Mouse (Mus musculus) midbrain, embryonic 16.5 days (tissue): ENCODE measurements around the gene Akp3. TPM values are rescaled to one million over a fixed set of nuclear protein-coding genes. Genes with fewer than 3 reads are reported as not detected.
A peak's percentile ranks its signal among the peaks of the same experiment; 100 is the strongest.

Experiments
- ATAC-seq: fragments of 200-750 bp; cut with Nextera tagmentation; 2 replicates; pipeline ENCODE4 v1.8.0; 2017; ENCODE audit warnings: moderate TSS enrichment
- H3K27ac ChIP-seq: fragments of 300-500 bp; sonication (generic); 2 replicates; pipeline ENCODE4 v1.5.1; 2014; ENCODE audit warnings: mild to moderate bottlenecking, low read length, mixed read lengths
- H3K27me3 ChIP-seq: fragments of 300-500 bp; sonication (generic); 2 replicates; pipeline ENCODE4 v1.6.1; 2014; ENCODE audit warnings: low read depth, low read length, mixed read lengths; ENCODE audit not compliant: control insufficient read depth, insufficient read depth
- H3K36me3 ChIP-seq: fragments of 300-500 bp; sonication (generic); 2 replicates; pipeline ENCODE4 v1.6.1; 2014; ENCODE audit warnings: mild to moderate bottlenecking, low read length, moderate library complexity, mixed read lengths; ENCODE audit not compliant: control insufficient read depth, insufficient read depth
- H3K4me1 ChIP-seq: fragments of 300-500 bp; sonication (generic); 2 replicates; pipeline ENCODE4 v1.6.1; 2014; ENCODE audit warnings: mild to moderate bottlenecking, low read length, mixed read lengths; ENCODE audit not compliant: control insufficient read depth, insufficient read depth
- H3K4me2 ChIP-seq: fragments of 300-500 bp; sonication (generic); 2 replicates; pipeline ENCODE4 v1.6.1; 2014; ENCODE audit warnings: mild to moderate bottlenecking, low read length, mixed read lengths
- H3K4me3 ChIP-seq: fragments of 300-500 bp; sonication (generic); 2 replicates; pipeline ENCODE4 v1.5.1; 2014; ENCODE audit warnings: low read depth, mild to moderate bottlenecking, low read length, moderate library complexity, mixed read lengths
- H3K9ac ChIP-seq: fragments of 300-500 bp; sonication (generic); 2 replicates; pipeline ENCODE4 v1.6.1; 2014; ENCODE audit warnings: low read depth, low read length, mixed read lengths
- H3K9me3 ChIP-seq: fragments of 300-500 bp; sonication (generic); replicated peaks from 2 replicates; pipeline ENCODE4 v1.6.1; 2014; ENCODE audit warnings: mild to moderate bottlenecking, low read length, mixed read lengths; ENCODE audit not compliant: control insufficient read depth, poor library complexity, severe bottlenecking
- WGBS: fragments of 180-500 bp; shearing (Covaris S2); extraction: QIAGEN DNeasy Blood & Tissue Kit; methylation state at CpG from one replicate; pipeline ENCODE4 v1.1.7; 2014; 5-methylcytosine and 5-hydroxymethylcytosine counted together
- polyA plus RNA-seq: library from polyadenylated mRNA; unstranded; fragments of >200 nt; fragmentation: Nextera tagmentation; extraction: Ambion mirVana; gene quantifications from 2 replicates; pipeline ENCODE4 v1.2.1, GENCODE M21; 2015

Gene Akp3
- polyA plus RNA-seq, 1 experiment from 2014 or later = not detected

DNA sequence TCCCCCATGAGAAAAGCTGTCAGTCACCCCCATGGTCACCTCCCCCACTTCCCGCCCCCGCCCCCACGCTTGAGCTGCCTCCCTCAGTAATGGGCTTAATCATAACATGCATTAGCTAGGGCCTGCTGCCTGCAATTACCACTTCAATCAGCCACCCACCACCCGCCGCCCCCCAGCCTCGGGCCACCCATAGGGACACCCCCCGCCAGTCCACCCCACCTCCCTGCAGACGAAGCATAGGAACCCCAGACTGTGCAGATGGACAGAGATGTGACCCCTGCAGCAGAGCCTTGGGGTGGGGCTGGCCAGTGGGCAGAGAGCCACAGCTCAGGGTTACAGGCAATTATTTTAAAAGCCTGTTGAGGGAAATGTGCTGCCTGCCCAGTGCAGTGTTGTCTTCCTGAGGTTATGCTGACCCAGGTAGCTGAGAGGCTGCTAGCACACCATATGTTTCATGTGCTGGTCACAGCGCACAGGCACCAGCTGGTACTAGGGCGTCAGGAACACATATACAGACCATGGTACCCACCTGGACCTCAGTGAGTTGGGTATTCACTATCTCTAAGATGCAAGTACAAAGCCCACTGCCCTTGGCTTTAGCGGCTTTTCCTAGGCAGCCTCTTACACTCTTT is 39.5 kb downstream of the Akp3 start:
- Histone ChIP-seq H3K27me3 (no peaks in the 10 kb centered on the region; the same call in 1 of the 2 replicates), H3K4me1 (peaks cover 5% of the 10 kb centered on the region), H3K4me2 (no peak overlapping the region), H3K4me3 (no peak overlapping the region), H3K27ac (no peak overlapping the region), H3K36me3 (no peaks in the 10 kb centered on the region), H3K9me3 (no peaks in the 10 kb centered on the region), H3K9ac (no peak overlapping the region)
- ATAC-seq = peak; percentile 40; the same call in 1 of the 2 replicates
- 32% methylated on average over 10 of the region's 11 CpGs for WGBS

DNA sequence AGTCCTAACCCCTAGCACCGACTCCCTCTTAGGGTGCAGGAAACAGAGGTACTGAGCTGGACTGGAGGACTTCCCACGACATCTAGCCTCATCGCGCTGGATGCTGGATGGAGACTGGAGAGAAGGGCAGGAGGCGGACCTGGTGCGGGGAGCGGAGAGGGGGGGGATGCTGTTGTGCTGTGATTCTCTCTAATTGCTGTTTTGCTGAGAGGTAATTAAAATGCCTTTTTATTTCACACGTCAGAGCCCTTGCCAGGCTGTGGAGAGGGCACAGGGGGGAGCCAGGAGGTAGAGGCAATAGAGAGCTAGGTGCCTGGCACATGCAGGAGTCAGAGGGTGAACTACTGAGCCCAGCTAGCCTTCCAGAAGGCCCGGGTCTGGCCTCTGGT is 40.0 kb downstream of the Akp3 start:
- H3K9ac ChIP-seq = no peak overlapping the region
- H3K36me3 ChIP-seq = no peaks in the 10 kb centered on the region
- H3K9me3 ChIP-seq = no peaks in the 10 kb centered on the region
- 0 out of 2 replicates have a peak, but pooled peaks have one; percentile 6 for ATAC-seq
- WGBS = 49% methylated on average over 9 of the region's 9 CpGs
- no peak overlapping the region for H3K4me2 ChIP-seq
- no peaks in the 10 kb centered on the region; the same call in 1 of the 2 replicates for H3K27me3 ChIP-seq
- H3K4me1 ChIP-seq = peaks cover 10% of the 10 kb centered on the region
- no peak overlapping the region for H3K27ac ChIP-seq
- no peak overlapping the region for H3K4me3 ChIP-seq

GRCm38 (mm10) chr1:87170458-87170857 is 45.7 kb downstream of the Akp3 start:
- 6% methylated on average over 14 of the region's 19 CpGs for WGBS
- Histone ChIP-seq H3K27ac (no peak overlapping the region), H3K27me3 (peaks cover 3% of the 10 kb centered on the region), H3K4me3 (no peak overlapping the region), H3K36me3 (no peaks in the 10 kb centered on the region), H3K4me1 (peaks cover 27% of the 10 kb centered on the region), H3K4me2 (peak overlapping the region; percentile 28), H3K9me3 (no peaks in the 10 kb centered on the region), H3K9ac (no peak overlapping the region)
- peak; percentile 38; the same call in 1 of the 2 replicates for ATAC-seq

DNA sequence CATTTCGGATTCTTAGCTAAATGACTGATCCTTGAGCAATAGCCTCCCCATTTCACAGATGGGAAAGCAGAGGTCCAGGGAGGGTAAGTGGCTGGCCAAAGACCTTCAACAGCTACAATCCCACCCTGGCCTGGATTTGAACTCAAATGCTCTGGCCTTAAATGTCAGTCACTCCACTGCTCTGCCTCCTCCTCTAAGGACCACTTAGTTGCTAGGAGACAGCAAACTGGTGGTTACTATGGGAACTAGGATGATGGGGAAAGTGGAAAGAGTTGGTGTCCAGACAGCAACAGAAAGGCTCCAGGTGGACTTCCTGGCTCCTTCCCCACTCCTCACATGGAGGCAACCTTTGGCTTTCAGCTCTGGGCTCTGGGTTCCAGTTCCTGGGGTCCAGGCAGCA is 46.5 kb downstream of the Akp3 start:
- Histone ChIP-seq H3K4me3 (no peak overlapping the region), H3K9ac (no peak overlapping the region), H3K36me3 (no peaks in the 10 kb centered on the region), H3K4me2 (no peak overlapping the region), H3K9me3 (no peaks in the 10 kb centered on the region), H3K4me1 (peaks cover 30% of the 10 kb centered on the region), H3K27me3 (peaks cover 3% of the 10 kb centered on the region), H3K27ac (no peak overlapping the region)
- peak; percentile 21; the same call in 1 of the 2 replicates for ATAC-seq
- 76% methylated on average over 1 of the region's 1 CpGs for WGBS

- no peaks in the 10 kb centered on the region for H3K9me3 ChIP-seq
- H3K27me3 ChIP-seq = peaks cover 3% of the 10 kb centered on the region
- H3K27ac ChIP-seq = no peak overlapping the region
- H3K4me2 ChIP-seq = no peak overlapping the region
- peaks cover 30% of the 10 kb centered on the region for H3K4me1 ChIP-seq
- 31% methylated on average over 9 of the region's 9 CpGs for WGBS
- no peaks in the 10 kb centered on the region for H3K36me3 ChIP-seq
- H3K9ac ChIP-seq = no peak overlapping the region
- ATAC-seq = no peak
- no peak overlapping the region for H3K4me3 ChIP-seq
Observed at GRCm38 (mm10) chr1:87172316-87172715, 47.5 kb downstream of the Akp3 start.

DNA sequence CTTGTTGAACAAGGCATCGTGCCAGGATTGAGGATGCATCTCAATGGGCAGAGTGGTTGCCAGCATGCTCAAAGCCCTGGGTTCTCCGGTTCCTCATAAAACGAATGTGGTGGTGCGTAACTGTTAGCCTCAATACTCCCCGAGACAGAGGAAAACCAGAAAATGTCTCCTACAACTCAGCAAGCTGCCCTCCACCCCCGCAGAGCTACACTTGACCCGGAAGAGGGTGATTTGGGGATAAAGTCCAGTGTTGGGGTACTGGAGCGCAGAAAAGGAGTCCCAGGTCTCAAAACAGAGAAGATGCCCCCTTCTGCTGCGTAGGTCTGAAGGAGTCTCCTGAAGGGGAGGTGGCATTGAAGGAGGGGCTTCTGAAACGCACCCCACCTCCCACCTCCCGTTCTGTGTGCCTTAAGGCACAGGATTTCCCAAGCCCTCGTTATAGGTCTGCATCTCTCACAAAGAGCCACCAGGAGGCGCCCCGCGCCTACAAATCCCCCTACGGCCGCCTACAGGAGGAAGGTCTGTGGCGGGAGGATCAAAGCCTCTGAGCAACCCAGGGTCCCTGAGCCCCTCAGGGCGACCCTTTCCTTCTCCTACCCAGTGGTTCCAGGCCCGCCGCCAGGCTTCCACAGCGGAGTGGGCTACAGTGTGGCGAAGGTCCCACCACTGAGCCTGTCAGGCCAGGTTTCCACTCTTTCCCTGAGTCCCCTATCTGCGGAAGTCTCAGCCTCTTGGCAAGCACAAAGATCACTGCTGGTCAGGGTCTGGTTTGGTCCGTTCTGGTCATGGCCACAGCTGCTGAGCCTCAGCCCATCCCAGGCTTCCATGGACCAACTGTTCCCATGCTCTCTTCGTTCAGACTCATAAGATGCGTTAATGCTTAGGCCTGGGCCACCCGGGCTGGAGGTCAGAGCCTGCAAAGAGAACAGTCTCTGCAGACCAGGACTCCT is 49.5 kb downstream of the Akp3 start:
- Histone ChIP-seq H3K27me3 (peaks cover 3% of the 10 kb centered on the region), H3K4me3 (no peak overlapping the region), H3K4me2 (no peak overlapping the region), H3K9ac (no peak overlapping the region), H3K27ac (no peak overlapping the region), H3K9me3 (no peaks in the 10 kb centered on the region), H3K4me1 (peaks cover 25% of the 10 kb centered on the region), H3K36me3 (no peaks in the 10 kb centered on the region)
- WGBS = 24% methylated on average over 28 of the region's 28 CpGs
- ATAC-seq = no peak

GRCm38 (mm10) chr1:87175852-87176292 is 51.1 kb downstream of the Akp3 start:
- peak; percentile 76 for ATAC-seq
- Histone ChIP-seq H3K4me2 (no peak overlapping the region), H3K9me3 (no peaks in the 10 kb centered on the region), H3K4me1 (peaks cover 10% of the 10 kb centered on the region), H3K27me3 (peaks cover 3% of the 10 kb centered on the region), H3K4me3 (no peak overlapping the region), H3K9ac (no peak overlapping the region), H3K36me3 (no peaks in the 10 kb centered on the region), H3K27ac (no peak overlapping the region)
- 8% methylated on average over 11 of the region's 11 CpGs for WGBS
